Mouse (Mus musculus) ES-E14 (cell line): Measurements from ENCODE around the gene Zfp821.

Experiments used
- CHD2 ChIP-seq: IDR thresholded peaks from 2 replicates; pipeline ENCODE4 v1.6.1; 2014; ENCODE audit warnings: mild to moderate bottlenecking, low read depth, low read length, inconsistent platforms
- HCFC1 ChIP-seq: IDR thresholded peaks from 2 replicates; pipeline ENCODE4 v1.6.1; 2012; ENCODE audit warnings: low read length, inconsistent platforms, borderline replicate concordance; ENCODE audit not compliant: insufficient read depth

DNA sequence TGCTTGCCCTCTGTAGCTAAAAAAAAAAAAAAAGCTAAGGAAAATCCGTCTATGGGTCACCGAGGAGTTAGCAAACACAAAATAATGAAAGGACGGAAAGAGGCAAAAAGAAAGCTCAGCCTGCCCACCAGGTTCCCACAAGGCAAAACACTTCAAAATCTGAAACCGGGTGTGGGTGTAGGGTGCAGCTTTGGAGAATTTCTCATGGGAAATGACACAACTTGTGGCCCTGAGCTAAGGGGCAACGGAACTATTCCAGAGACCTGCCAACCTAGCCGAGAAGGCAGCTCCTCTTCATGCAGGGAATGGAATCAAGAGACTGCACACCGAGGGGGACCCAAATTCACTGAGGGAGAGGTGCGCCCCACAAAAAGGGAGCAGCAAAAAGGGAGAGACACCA is 31.5 kb downstream of the Zfp821 start:
- no peak for TF ChIP-seq HCFC1
- no peak for TF ChIP-seq CHD2
